Mouse (Mus musculus) liver, embryonic 14.5 days (tissue): ENCODE results near the gene Col18a1. TPM values are rescaled to one million over a fixed set of nuclear protein-coding genes. Genes with fewer than 3 reads are reported as not detected.
A peak's percentile ranks its signal among the peaks of the same experiment; 100 is the strongest.

ENCODE experiments used
- ATAC-seq: fragments of 200-750 bp; cut with Nextera tagmentation; 2 replicates; pipeline ENCODE4 v1.8.0; 2017; ENCODE audit warnings: moderate number of reproducible peaks, mild to moderate bottlenecking, moderate library complexity; ENCODE audit not compliant: insufficient read depth
- DNase-seq, 3 experiments: peaks; one replicate each; pipeline ENCODE4 v3.0.0-alpha.2; 2012 to 2013; ENCODE audit warnings: low read depth in 3 of 3, low spot score in 3 of 3
- H3K27ac ChIP-seq: fragments of 300-500 bp; sonication (generic); 2 replicates; pipeline ENCODE4 v1.5.1; 2014; ENCODE audit warnings: moderate library complexity, mild to moderate bottlenecking, control low read depth, inconsistent platforms
- H3K27me3 ChIP-seq: fragments of 300-500 bp; sonication (generic); 2 replicates; pipeline ENCODE4 v1.6.1; 2014; ENCODE audit warnings: mild to moderate bottlenecking, low read length, moderate library complexity; ENCODE audit not compliant: control insufficient read depth, insufficient read depth
- H3K36me3 ChIP-seq: fragments of 300-500 bp; sonication (generic); replicated peaks from 2 replicates; pipeline ENCODE4 v1.6.1; 2014; ENCODE audit warnings: low read depth; ENCODE audit not compliant: control insufficient read depth, insufficient read depth
- H3K4me1 ChIP-seq, 2 experiments: fragments of 200-500 bp in 1 of 2; fragments of 300-500 bp in 1 of 2; sonication (generic) in 1 of 2; replicated peaks; 2 replicates each; pipeline ENCODE4 v1.6.1; 2012 to 2014; ENCODE audit warnings: antibody characterized with exemption in 1 of 2, inconsistent platforms in 1 of 2, low read length in 1 of 2; ENCODE audit not compliant: control insufficient read depth in 2 of 2, insufficient read depth in 2 of 2
- H3K4me2 ChIP-seq: fragments of 300-500 bp; sonication (generic); 2 replicates; pipeline ENCODE4 v1.6.1; 2014; ENCODE audit warnings: low read depth, mild to moderate bottlenecking, control low read depth, moderate library complexity
- H3K4me3 ChIP-seq, 2 experiments: fragments of 200-500 bp in 1 of 2; fragments of 300-500 bp in 1 of 2; sonication (generic) in 1 of 2; 2 replicates each; pipeline ENCODE4 v1.5.1; 2012 to 2014; ENCODE audit warnings: low read depth in 2 of 2, low read length in 2 of 2, mild to moderate bottlenecking in 2 of 2, control low read depth in 1 of 2, inconsistent platforms in 1 of 2, moderate library complexity in 1 of 2; ENCODE audit not compliant: insufficient read depth in 1 of 2
- H3K9ac ChIP-seq: fragments of 300-500 bp; sonication (generic); replicated peaks from 2 replicates; pipeline ENCODE4 v1.6.1; 2014; ENCODE audit warnings: mild to moderate bottlenecking, control low read depth, moderate library complexity
- H3K9me3 ChIP-seq: fragments of 300-500 bp; sonication (generic); 2 replicates; pipeline ENCODE4 v1.6.1; 2016; ENCODE audit warnings: low read length, mixed read lengths; ENCODE audit not compliant: control insufficient read depth
- CTCF ChIP-seq: IDR thresholded peaks from 2 replicates; pipeline ENCODE4 v1.5.1; 2016; ENCODE audit warnings: antibody characterized with exemption, low read depth, control low read depth
- EP300 ChIP-seq: IDR thresholded peaks from 2 replicates; pipeline ENCODE4 v1.6.1; 2016; ENCODE audit warnings: antibody characterized with exemption, low read depth
- WGBS: fragments of 180-500 bp; shearing (Covaris S2); extraction: QIAGEN DNeasy Blood & Tissue Kit; methylation state at CpG from one replicate; pipeline ENCODE4 v1.1.7; 2014; ENCODE audit not compliant: insufficient replicate concordance; 5-methylcytosine and 5-hydroxymethylcytosine counted together
- polyA plus RNA-seq, 2 experiments: library from polyadenylated mRNA; depleted of rRNA in 1 of 2; stranded (reverse) in 1 of 2; unstranded in 1 of 2; fragments of >200 nt; fragmentation: Nextera tagmentation in 1 of 2; extraction: Ambion mirVana in 1 of 2; gene quantifications; 2 replicates each; pipeline versions ENCODE4 v1.2.1 to v1.2.3; 2012 to 2014

Col18a1 gene
- polyA plus RNA-seq, 2 experiments, result 24.6 to 31.4 TPM

DNA sequence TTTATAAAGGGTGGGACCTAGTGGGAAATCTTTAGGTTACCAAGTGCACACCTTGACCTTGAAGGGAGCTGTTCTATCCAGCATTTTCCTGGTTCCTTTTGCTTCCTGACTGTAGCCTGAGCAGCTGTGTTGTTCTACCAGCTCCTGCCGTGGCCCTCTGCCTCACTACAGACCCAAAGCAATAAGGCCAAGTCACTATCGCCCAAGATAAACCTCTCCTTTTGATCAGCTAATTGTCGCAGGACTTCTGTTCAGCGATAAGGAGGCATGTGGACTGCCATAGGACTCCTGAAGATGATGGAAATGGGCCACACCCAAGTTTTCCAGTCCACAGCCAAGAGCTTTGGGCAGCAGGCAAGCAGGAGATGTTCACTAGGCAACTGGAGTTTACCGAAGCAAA lies 142.1 kb downstream of the Col18a1 start:
- TF ChIP-seq CTCF (no peak), EP300 (no peak)
- H3K36me3 ChIP-seq, result no peaks in the 10 kb centered on the region
- H3K4me2 ChIP-seq, result no peak overlapping the region
- WGBS, result 34% methylated on average over 5 of the region's 5 CpGs
- no peaks in the 10 kb centered on the region for H3K27me3 ChIP-seq
- H3K9me3 ChIP-seq, result no peaks in the 10 kb centered on the region
- no peak for ATAC-seq
- no peak overlapping the region for H3K4me3 ChIP-seq
- H3K27ac ChIP-seq, result no peak overlapping the region
- H3K9ac ChIP-seq, result no peak overlapping the region
- H3K4me1 ChIP-seq, result peaks cover 0 to 4% of the 10 kb centered on the region in 2 experiments; a peak in 1 of 4 replicates
- DNase-seq, result no peak

DNA sequence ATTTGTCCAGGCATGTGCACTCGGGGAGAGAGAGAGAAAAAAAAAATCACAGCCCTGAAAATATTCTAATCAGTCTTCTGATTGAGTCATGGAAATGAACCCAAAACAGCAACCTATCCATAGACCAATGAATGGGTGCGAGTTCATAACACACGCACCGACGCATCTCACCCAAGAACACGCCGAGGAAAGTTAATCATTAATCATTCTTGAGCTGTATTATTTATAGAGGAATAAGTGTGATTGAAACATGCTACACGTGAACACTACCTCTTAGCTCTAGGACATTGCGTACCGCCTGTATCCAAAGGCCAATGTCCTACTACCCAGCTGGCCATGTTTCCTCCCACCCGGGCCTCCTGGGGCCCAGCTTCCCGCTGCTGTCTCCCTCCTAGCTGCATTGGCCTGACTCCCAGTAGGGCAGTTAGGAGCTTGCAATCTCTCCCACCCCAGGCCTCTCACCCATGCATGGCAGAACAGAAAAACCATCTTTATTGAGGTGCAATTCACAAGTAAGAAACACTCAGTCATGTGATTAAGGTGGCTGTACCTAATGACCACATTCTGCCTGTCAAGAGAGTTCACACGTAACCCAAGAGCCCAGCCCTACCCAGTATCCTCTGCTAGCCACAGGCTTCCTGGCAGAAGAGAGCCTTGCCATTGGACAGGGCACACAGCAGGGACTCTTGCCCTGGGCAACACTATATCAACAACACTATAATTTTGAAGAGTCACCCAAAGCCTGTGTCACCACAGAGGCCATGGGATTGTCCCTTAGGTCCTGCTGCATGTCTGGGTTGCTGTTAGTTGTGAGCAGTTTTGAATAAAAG lies 143.8 kb downstream of the Col18a1 start:
- Histone ChIP-seq H3K9me3 (no peaks in the 10 kb centered on the region), H3K4me2 (no peak overlapping the region), H3K27ac (no peak overlapping the region), H3K9ac (no peak overlapping the region), H3K4me1 (peaks cover 0 to 4% of the 10 kb centered on the region in 2 experiments; a peak in 1 of 4 replicates), H3K27me3 (no peaks in the 10 kb centered on the region), H3K36me3 (no peaks in the 10 kb centered on the region), H3K4me3 (no peak overlapping the region)
- no peak for DNase-seq
- ATAC-seq, result no peak
- TF ChIP-seq EP300 (no peak), CTCF (no peak)
- 66% methylated on average over 13 of the region's 13 CpGs for WGBS

GRCm38 (mm10) chr10:77021399-77022052 lies 144.8 kb downstream of the Col18a1 start:
- no peaks in the 10 kb centered on the region for H3K9me3 ChIP-seq
- peaks cover 0 to 6% of the 10 kb centered on the region in 2 experiments; a peak in 2 of 4 replicates for H3K4me1 ChIP-seq
- H3K9ac ChIP-seq, result no peak overlapping the region
- ATAC-seq, result peak; percentile 55; the same call in 1 of the 2 replicates
- peak; percentile 44 to 48 (median 45) for DNase-seq
- no peak for TF ChIP-seq EP300
- TF ChIP-seq CTCF, result peak; percentile 98
- H3K27me3 ChIP-seq, result no peaks in the 10 kb centered on the region
- WGBS, result 20% methylated on average over 17 of the region's 17 CpGs
- no peaks in the 10 kb centered on the region for H3K36me3 ChIP-seq
- H3K4me2 ChIP-seq, result peak overlapping the region; percentile 16; the same call in 1 of the 2 replicates
- H3K4me3 ChIP-seq, result no peak overlapping the region
- H3K27ac ChIP-seq, result no peak overlapping the region

GRCm38 (mm10) chr10:77017662-77018061 lies 148.7 kb downstream of the Col18a1 start:
- 51% methylated on average over 9 of the region's 9 CpGs for WGBS
- H3K27ac ChIP-seq, result no peak overlapping the region
- H3K4me1 ChIP-seq, result peaks cover 0 to 2% of the 10 kb centered on the region in 2 experiments; a peak in 2 of 4 replicates
- no peak for ATAC-seq
- H3K27me3 ChIP-seq, result no peaks in the 10 kb centered on the region
- no peaks in the 10 kb centered on the region for H3K36me3 ChIP-seq
- H3K4me3 ChIP-seq, result no peak overlapping the region
- H3K4me2 ChIP-seq, result no peak overlapping the region
- no peaks in the 10 kb centered on the region for H3K9me3 ChIP-seq
- DNase-seq, result no peak
- TF ChIP-seq EP300 (no peak), CTCF (no peak)
- no peak overlapping the region for H3K9ac ChIP-seq

DNA sequence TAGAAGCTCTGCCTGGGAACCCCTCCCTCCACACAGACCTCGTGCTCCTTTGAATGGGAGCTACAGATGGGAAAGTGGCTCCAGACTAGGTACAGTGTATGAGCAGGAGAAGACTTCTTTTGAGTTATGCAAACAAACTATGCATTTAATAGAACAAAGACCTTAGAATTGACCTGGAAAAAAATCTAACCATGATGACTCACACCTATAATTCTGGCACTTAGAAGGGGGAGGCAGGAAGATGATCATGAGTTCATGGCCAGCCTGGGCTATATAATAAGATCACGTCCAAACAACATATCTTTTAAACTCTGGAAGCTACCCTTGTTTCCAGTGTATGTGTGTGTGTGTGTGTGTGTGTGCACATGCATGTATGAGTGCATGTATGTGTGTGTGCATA lies 149.3 kb downstream of the Col18a1 start:
- no peak overlapping the region for H3K4me3 ChIP-seq
- peaks cover 0 to 2% of the 10 kb centered on the region in 2 experiments; a peak in 2 of 4 replicates for H3K4me1 ChIP-seq
- H3K9me3 ChIP-seq, result no peaks in the 10 kb centered on the region
- TF ChIP-seq CTCF (no peak), EP300 (no peak)
- H3K9ac ChIP-seq, result no peak overlapping the region
- ATAC-seq, result no peak
- H3K4me2 ChIP-seq, result no peak overlapping the region
- H3K27ac ChIP-seq, result no peak overlapping the region
- no peaks in the 10 kb centered on the region for H3K27me3 ChIP-seq
- no peak for DNase-seq
- WGBS, result 51% methylated on average over 2 of the region's 2 CpGs
- no peaks in the 10 kb centered on the region for H3K36me3 ChIP-seq
